Mouse (Mus musculus) bone marrow, adult 2 months (tissue): ENCODE results near the gene Auts2. TPM values are rescaled to one million over a fixed set of nuclear protein-coding genes. Genes with fewer than 3 reads are reported as not detected.

ENCODE experiments used
- H3K27ac ChIP-seq: fragments of 200-500 bp; 2 replicates; pipeline ENCODE4 v1.5.1; 2012; ENCODE audit warnings: low read depth, mild to moderate bottlenecking, control low read depth, inconsistent platforms, low read length; ENCODE audit not compliant: control insufficient read depth, poor library complexity, insufficient read depth
- H3K4me1 ChIP-seq: fragments of 200-500 bp; 2 replicates; pipeline ENCODE4 v1.6.1; 2011; ENCODE audit warnings: low read length; ENCODE audit not compliant: control insufficient read depth, insufficient read depth
- H3K4me3 ChIP-seq: fragments of 200-500 bp; replicated peaks from 2 replicates; pipeline ENCODE3; 2011; ENCODE audit warnings: mild to moderate bottlenecking, low read depth, low read length, control low read depth; ENCODE audit not compliant: control insufficient read depth
- CTCF ChIP-seq: fragments of 200-500 bp; IDR thresholded peaks from 2 replicates; pipeline ENCODE4 v1.5.1; 2011; ENCODE audit warnings: low read length, control low read depth; ENCODE audit not compliant: control insufficient read depth, insufficient read depth
- POLR2A ChIP-seq: fragments of 200-500 bp; IDR thresholded peaks from 2 replicates; pipeline ENCODE4 v1.6.1; 2011; ENCODE audit warnings: low read depth, mild to moderate bottlenecking, control low read depth, low read length, borderline replicate concordance; ENCODE audit not compliant: control insufficient read depth
- WGBS: fragments of 180-500 bp; shearing (Covaris S2); methylation state at CpG from one replicate; pipeline ENCODE4 v1.1.7; 2018; 5-methylcytosine and 5-hydroxymethylcytosine counted together
- polyA plus RNA-seq: library from polyadenylated mRNA; stranded (reverse); fragments of >200 nt; gene quantifications from 2 replicates; pipeline ENCODE4 v1.2.4, GENCODE M21; 2011; ENCODE audit warnings: low replicate concordance; ENCODE audit not compliant: missing spikeins, insufficient read depth, insufficient read length

The Auts2 gene
- polyA plus RNA-seq, 1 experiment = 1.5 TPM

DNA sequence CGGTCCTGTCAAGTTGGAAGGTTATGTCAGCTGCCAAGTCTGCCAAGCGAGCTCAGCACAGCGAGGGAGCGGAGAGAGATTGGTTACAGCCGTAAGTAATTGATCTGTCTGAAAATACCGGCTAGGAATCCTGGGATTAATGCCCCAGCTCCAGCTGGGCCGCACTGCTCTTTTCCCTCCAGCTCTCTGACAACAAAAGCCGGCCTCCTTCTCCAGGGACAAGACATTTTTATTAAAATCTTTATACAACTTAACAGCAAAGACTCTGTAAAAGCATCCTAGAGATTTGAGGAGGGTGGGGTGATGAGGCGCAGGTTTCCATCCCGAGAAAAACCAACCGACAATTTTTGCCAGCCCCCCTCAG, 468.8 kb downstream of the Auts2 start:
- 77% methylated on average over 11 of the region's 11 CpGs for WGBS
- TF ChIP-seq CTCF = no peak
- H3K27ac ChIP-seq = no peak overlapping the region

DNA sequence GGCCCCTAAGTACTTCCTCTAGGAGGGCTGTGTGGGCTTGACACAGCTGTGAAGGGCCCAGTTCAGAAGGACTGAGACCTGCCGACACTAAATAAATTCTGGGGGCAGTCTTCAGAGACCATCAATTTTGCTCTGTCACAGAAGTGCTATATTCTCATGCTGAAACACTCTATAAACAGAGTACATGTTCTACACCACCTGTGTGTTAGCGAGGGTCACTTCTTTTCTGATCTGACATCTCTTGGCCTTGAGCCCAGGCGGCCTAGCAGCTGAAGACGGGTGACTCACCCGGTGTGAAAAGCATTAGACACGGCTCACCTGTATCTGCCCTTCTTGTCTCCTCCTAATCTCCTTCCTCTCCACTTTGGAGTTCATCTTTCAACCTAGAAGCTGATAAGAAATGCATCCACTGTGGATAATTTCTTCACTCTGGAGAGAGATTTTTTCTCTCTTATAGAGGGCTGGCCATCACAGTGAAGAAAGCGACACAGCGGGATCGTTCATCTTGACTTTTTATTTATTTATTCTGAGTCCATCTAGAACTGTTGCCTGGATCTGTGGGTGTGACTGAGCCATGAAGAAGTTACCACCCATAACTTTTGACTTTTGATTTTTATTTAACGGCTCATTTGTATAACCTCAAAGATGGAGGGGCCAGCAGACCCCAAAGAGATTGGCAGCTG, 469.3 kb downstream of the Auts2 start:
- no peak overlapping the region for H3K4me3 ChIP-seq
- no peaks in the 10 kb centered on the region for H3K4me1 ChIP-seq
- 68% methylated on average over 10 of the region's 10 CpGs for WGBS
- TF ChIP-seq POLR2A (no peak), CTCF (no peak)
- no peak overlapping the region for H3K27ac ChIP-seq

More for the DNA sequence above, 468.8 kb downstream of the Auts2 start:
- H3K4me3 ChIP-seq = no peak overlapping the region
- no peaks in the 10 kb centered on the region for H3K4me1 ChIP-seq

GRCm38 (mm10) chr5:132072356-132072755, 470.8 kb downstream of the Auts2 start:
- no peak for TF ChIP-seq POLR2A
- no peak for TF ChIP-seq CTCF
- H3K27ac ChIP-seq = no peak overlapping the region
- H3K4me3 ChIP-seq = no peak overlapping the region
- WGBS = 68% methylated on average over 4 of the region's 4 CpGs
- H3K4me1 ChIP-seq = no peaks in the 10 kb centered on the region

DNA sequence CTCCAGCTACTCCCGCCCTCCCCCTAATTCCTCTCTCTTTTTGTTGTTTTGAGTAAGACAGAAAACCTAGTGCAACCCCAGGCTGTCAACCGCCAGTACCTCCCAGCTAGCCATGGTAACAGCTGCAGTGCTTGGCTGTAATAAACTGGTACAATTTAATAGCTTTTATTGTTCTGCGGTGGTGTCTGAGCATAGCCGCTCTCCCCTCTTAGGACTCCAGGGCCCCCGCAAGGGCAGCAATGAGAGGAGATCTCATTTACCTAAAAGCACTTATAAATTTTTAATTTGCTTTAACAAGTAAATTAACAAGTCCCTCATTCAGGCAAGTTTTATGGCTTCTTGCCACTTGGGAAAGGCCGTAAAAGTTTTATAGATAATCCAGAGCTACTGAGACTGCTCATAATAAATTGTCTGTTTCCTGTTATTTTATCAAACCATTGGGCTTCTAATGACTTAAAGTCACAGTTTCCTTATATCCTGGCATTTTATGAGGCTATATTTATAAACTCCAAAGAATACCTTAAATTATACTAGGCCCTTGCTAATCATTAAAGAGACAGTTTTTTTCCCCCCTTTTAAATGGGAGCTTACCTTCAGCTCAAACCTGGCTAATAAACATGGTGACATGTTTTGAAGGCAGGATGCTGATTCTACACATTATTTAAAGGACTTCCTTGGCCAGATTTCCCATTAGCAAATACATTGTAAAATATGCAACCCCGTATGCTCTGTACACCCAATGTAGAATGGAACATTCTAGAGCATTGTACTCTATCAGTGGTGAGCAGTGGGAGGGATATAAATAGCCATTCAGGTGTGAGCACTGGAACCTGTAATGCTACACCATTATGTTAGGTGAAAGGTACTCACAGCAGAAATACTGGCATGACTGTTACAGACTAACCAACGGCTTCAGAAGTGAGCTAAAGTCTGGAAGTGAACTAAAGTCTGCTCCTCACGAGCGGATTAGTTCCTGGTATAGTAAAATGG, 475.1 kb downstream of the Auts2 start:
- no peak overlapping the region for H3K27ac ChIP-seq
- WGBS = 80% methylated on average over 10 of the region's 10 CpGs
- H3K4me1 ChIP-seq = no peaks in the 10 kb centered on the region
- no peak for TF ChIP-seq CTCF
- no peak overlapping the region for H3K4me3 ChIP-seq

GRCm38 (mm10) chr5:132060116-132060515, 483.0 kb downstream of the Auts2 start:
- no peak overlapping the region for H3K4me3 ChIP-seq
- no peak overlapping the region for H3K27ac ChIP-seq
- 81% methylated on average over 6 of the region's 6 CpGs for WGBS
- H3K4me1 ChIP-seq = no peaks in the 10 kb centered on the region
- TF ChIP-seq CTCF = peak; percentile 5; the same call in 1 of the 2 replicates
- no peak for TF ChIP-seq POLR2A

GRCm38 (mm10) chr5:132052637-132053036, 490.5 kb downstream of the Auts2 start:
- TF ChIP-seq POLR2A = no peak
- TF ChIP-seq CTCF = no peak
- H3K4me3 ChIP-seq = no peak overlapping the region
- no peaks in the 10 kb centered on the region for H3K4me1 ChIP-seq
- WGBS = 86% methylated on average over 13 of the region's 13 CpGs
- H3K27ac ChIP-seq = no peak overlapping the region

DNA sequence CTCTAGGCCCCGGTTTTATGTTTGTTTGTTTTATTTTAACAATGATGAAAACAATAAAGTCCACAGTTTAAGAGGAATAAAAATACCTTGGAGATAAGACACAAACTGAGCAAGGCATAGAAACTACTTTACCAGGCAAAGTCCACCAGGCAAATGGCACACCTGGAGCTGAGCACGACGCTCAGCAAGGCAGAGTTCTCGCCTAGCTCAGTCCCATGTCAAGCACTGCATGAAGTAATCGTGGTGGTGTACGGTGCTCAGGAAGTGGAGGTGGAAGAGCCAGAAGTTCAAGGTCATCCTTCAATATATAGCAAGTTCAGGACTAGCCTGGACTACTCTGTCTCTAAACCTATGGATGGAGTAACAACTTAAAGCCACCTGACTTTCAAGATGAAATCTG, 503.6 kb downstream of the Auts2 start:
- WGBS = 85% methylated on average over 6 of the region's 6 CpGs
- no peak overlapping the region for H3K4me3 ChIP-seq
- TF ChIP-seq CTCF = no peak
- no peak for TF ChIP-seq POLR2A

GRCm38 (mm10) chr5:132033491-132034350, 509.4 kb downstream of the Auts2 start:
- no peak for TF ChIP-seq POLR2A
- no peak for TF ChIP-seq CTCF
- Histone ChIP-seq H3K4me3 (no peak overlapping the region), H3K4me1 (no peaks in the 10 kb centered on the region), H3K27ac (no peak overlapping the region)
- 87% methylated on average over 15 of the region's 15 CpGs for WGBS

More for the DNA sequence above, 503.6 kb downstream of the Auts2 start:
- H3K27ac ChIP-seq = no peak overlapping the region
- H3K4me1 ChIP-seq = no peaks in the 10 kb centered on the region
